Mouse (Mus musculus): ENCODE measurements at regions not wholly inside any gene's neighbourhood (a gene's known extent, or its start where the extent isn't known, plus 50 kb on each side); places are given as distances from the start of the nearest gene placed in this dataset.

- DNase-seq (ENCODE audit: low read depth, low spot score) = peak; percentile 69
These were observed 51.2 kb upstream of the Tmem72 start for GRCm38 (mm10) chr6:116767738-116768522.

GRCm38 (mm10) chr6:116774954-116775675 is 58.4 kb upstream of the Tmem72 start:
- peak; percentile 66 for DNase-seq (ENCODE audit: low read depth, low spot score)

DNA sequence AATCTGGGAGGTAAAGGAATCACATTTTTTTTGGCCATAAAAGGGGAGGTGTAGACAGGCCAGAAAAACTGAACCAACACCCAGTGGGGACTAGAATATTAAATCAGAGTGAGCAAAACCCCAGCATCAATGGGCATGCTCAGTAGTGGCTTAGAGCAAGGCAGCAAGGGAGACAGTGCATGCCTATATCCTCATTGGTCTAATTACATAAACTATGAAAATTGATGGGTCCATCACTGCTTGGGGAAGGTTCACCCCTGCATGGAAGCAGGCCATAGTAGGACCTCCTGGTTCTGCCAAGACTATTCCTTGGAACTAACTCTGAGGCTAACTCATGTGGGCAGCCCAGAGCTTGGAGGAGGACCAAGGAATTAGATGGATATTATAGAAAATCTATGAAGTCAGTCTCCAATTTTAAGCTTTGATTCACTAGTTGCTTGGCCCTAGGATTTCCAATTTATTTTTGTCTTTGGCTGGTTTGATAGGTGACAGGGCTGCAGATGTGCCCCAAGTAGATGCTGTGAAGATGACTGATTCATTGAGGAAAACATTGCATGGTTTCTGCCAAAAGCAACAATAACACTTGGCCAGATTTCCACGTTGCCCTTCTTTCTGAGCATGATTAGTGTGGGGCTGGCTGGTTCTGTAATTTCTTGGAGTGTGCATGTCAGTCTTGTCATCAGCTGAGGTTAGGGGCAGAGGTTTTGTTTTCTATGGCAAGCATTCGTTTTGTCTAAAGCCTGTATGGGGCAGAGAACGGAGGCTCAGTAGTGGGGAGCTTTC is 70.0 kb upstream of the Tmem72 start:
- DNase-seq (ENCODE audit: low read depth, low spot score) = no peak

DNA sequence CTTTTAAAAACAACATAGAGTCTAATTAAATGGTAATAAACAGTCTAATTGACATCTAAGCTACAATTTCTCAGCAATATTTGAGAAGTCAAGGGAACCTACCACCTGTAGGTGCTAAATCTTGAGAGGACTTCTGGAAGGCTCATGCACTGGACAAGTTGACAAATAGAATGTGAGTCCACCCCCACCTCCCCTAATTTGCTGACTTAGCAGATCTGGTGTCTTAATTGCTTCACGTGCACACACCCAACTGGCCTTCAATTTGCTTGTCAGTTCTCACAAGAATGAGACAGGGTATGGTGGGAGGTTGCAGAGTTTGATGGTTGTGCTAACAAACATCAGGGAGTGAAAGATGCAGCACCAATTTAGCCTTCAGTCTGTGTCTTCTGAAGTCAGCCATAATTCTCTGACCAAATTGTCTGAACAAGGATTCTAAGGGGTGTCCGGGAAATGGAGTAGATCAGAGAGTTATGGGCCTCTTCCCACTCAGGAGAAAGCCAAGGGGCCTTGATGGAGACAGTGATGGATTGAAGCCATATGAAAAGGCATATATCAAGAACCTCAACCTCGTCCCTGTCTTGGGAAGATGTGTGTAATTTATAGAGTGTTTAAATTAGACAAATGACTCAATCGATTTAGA is 76.7 kb upstream of the Tmem72 start:
- no peak for DNase-seq (ENCODE audit: low read depth, low spot score)

GRCm38 (mm10) chr6:116793961-116794336 is 77.2 kb upstream of the Tmem72 start:
- no peak for DNase-seq (ENCODE audit: low read depth, low spot score)

DNA sequence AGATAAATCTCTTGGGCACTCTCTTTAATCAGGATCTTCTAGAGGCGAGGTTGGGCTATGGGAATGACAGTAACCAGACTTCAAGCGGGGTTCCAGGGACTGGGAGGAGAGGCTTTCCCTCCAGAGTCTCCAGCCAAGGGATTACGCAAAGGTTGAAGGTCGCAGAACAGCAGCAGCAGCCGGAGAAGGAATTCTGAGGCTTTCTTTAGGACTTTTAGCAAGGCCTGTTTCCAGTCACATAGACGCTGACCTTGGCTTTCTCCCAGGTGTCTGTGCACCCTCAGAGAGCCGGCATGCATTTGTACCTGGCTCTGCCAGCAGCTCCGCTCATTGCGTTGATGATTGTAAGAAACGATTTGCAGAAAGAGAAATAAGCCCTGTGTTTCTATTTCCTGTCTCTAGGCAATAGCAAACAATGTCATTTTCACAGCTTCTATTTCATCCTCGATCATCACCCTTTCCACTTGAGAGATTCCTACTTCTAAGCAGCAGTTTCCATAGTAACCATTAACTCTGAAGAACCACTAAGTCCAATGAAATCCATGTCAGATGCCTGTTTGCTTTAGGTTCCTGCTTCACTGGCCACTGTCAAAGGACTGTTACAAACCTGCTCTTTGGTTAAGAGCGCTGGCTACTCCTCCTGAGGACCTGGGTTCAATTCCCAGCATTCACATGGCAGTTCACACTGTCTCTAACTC is 104.7 kb upstream of the Tmem72 start:
- DNase-seq (ENCODE audit: low read depth, low spot score) = peak; percentile 5

DNA sequence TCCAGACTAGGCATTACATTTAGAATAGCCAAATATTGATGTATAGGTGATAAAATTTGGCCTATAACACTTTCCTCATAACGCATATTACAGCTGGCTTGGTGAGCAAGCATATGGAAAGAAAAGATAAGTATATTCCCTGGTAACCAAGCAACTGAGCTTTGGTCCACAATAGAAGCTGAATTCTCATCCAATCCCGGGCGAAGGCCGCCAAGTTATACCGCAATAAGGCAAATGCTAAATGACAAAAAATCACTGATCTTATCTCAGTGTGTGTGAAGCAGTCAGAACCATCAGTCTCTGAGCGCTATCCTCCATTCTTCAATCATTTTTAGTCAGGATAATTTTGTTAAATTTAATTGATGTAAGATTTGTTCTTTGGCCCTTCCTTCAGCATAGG is 105.9 kb upstream of the Tmem72 start:
- DNase-seq (ENCODE audit: low read depth, low spot score) = no peak

- DNase-seq (ENCODE audit: low read depth, low spot score) = no peak
These were observed 108.9 kb upstream of the Tmem72 start for GRCm38 (mm10) chr6:116825628-116826027.

GRCm38 (mm10) chr6:116829341-116829740 is 112.6 kb upstream of the Tmem72 start:
- DNase-seq (ENCODE audit: low read depth, low spot score) = no peak

DNA sequence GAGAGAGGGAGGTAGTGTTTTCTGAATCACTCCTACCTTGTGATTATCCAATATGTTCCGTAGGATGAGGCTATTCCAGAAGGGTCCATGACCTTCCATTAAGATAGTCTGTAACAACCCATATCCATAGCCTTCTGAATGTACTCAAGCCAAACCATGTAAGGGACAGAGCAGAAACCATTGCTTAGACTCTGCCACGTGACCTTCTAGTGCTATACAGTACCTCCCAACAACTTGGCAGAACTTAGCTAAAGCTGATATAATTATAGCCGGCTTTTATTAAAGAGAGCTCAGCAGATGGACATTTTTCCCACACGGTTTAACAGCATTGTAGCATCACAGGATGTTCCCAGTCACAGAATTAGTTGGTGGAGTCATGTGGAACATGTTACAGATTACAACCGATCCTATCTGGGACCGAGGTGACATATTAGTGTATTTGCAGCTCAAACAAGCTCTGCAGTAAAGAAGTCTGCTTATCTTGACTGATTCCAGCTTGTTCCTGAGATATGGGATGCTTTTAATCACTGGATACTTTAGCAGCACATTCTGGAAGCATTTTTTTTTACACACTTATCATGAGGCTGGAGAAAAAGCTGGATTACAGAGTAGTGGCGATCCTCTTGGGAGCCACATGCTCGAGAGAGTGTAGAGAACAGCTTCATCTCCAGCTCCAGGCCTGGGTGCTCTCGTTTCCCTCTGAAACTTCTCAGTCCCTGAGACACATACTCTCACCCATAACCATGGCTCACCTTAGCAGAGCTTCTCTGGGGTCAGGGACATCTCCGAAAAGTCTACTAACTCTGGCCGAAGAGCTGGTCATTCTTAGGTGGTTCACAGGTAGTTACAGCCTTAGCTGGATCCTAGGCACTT is 129.5 kb upstream of the Tmem72 start:
- DNase-seq (ENCODE audit: low read depth, low spot score) = no peak

DNA sequence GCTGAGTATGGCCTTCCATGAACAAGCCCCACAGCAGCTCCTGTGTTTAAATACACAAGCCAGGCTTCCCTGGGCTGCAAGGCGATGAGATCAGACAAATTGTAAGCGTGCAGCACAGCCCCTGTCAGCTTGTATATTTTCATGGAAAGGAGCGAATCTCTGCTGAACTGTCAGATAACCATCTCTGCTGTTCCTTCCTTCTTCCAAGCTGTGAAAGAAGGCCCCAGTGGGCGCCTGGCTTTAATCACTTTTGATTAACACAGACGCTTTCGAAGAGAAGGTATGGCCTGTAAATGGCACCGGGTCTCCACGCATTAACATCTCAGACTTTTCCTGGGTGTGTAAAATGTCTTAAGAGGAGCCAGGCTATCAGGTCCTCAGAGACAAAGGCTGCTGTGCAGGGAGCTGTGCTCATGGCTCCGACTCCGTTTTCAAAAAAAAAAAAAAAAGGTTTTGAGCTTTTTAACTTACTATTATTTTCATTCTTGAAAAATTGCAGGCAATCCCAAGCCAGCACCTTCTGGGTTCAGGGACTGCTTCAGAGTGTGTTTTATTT is 131.9 kb upstream of the Tmem72 start:
- no peak for DNase-seq (ENCODE audit: low read depth, low spot score)

GRCm38 (mm10) chr6:116854029-116854428 is 137.3 kb upstream of the Tmem72 start:
- no peak for DNase-seq (ENCODE audit: low read depth, low spot score)

DNA sequence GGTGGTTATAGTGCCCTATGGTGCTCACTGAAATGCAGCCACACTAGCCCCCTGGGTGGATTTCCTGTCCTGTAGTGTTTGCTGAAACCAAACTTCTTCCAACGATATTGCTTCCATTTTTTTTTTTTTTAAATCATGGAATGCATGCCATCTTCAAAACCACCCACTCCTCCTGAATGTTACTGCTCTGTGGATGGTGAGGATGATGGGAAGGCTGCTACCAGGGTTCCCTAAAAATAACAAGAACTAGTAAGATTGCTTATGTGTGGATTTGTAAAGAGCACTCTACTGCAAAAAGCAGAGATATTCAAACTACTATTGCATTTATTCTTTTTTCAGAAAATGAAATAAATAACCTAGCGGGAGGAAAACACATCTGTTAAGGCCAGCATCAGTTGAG is 139.4 kb upstream of the Tmem72 start:
- no peak for DNase-seq (ENCODE audit: low read depth, low spot score)

DNA sequence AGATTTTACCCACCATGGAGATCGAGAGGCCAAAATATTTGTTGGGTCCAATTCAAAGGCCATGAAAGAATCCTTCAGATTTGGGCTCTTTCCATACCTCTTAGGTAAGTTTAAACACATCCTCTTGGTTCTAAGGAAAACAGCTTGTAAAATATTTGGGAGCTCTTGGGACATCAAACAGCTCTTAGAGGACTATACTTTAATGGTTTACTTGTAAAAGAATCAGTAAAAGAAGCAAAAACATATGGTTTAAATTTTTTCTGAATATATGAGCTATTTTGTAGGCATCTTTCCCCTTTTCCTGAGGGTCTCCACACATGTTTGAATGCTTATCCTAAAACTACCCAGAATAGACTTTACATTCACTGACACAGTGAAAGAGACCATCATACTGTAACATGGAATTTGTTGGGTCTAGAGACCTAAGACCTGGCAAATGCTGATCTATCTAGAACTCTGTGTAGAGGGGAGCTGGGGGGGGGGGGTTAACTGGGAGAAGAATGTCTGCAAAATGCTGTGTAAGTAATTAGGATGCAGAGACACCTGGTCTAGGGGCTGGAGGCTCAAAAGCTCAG is 140.3 kb upstream of the Tmem72 start:
- DNase-seq (ENCODE audit: low read depth, low spot score) = peak; percentile 2

- DNase-seq (ENCODE audit: low read depth, low spot score) = no peak
These were observed 146.4 kb upstream of the Tmem72 start for GRCm38 (mm10) chr6:116863130-116863529.

DNA sequence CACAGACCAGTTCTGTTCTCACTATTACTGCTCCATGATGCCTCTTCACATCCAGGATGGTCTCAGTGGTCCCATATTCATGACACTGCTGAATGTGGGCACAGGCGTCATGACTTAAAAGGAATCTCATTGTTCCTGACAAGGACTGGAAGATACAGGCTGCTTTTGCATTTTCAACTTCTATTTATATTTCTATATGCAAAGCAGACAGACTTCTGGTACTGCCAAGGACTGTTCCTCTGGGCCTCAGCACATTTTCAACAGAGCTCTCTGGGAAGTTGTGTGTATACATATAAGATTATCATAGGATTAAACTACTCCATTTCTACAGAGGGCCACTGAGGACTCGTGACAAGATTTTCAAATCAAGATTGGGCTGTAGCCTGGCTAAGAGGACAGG is 146.9 kb upstream of the Tmem72 start:
- DNase-seq (ENCODE audit: low read depth, low spot score) = no peak

- DNase-seq (ENCODE audit: low read depth, low spot score) = no peak
These were observed 176.6 kb upstream of the Tmem72 start for GRCm38 (mm10) chr6:116893299-116893698.

DNA sequence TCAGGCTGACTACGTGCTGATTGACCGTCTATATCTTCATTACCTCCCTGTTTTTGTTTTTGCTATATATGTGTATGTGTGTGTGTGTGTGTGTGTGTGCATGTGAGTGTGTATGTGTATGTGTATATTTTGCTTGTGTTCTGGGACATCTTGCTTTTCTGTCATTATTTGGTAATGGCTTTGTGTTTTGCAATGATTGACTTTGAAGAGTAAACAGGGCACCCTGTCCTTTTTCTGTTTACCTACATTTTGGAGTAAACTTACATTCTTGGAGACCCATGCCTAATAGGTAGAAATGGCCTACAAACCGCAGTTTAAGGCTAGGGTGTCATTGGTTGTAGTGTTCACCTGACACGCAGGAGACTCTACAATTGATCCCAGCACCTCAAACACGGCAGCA is 177.5 kb upstream of the Tmem72 start:
- no peak for DNase-seq (ENCODE audit: low read depth, low spot score)

- DNase-seq (ENCODE audit: low read depth, low spot score) = no peak
These were observed 178.4 kb upstream of the Tmem72 start for GRCm38 (mm10) chr6:116895114-116895513.

Measured in forelimb bud, embryonic 11.5 days (tissue).